ENCODE assay signal across 12 mouse cellular contexts in the genomic region with DNA sequence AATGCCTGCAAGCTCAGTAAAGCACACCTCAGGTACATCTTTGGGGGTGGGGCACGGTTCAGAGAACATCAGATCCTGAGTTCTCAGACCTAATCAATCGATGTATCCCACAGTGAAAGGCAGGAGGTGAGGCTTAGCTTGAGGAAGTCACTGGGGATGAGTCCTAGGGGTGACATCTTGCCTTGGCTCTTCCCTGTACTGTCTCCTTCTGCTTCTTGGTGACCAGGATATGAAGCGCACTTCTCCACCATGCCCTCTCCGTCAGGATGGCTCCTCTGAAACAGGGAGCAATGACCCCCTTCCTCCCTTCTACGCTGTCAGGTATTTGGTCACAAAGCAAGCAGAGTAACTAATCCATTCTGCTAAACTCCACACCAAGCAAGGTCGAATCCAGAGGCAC.
"Had no signal": no experiment of that assay in that cellular context is flagged by ENCODE, and none has a peak within 500 bp of the region (broad histone marks: within the 10 kb centered on the region; RNA-seq: fewer than 3 reads in every experiment).

No protein-coding gene starts in this region.

- H3K4me1 ChIP-seq: liver, embryonic 13.5 days; midbrain, embryonic 12.5 days had no signal

- ATAC-seq: inflammation-experienced regulatory T-cells, adult 6 months; intestine, postnatal 0 days; liver, postnatal 0 days had no signal

- H3K4me3 ChIP-seq: liver, embryonic 13.5 days; megakaryocyte, embryonic 14.5 days; midbrain, embryonic 12.5 days; neural tube, embryonic 13.5 days had no signal

- H3K4me2 ChIP-seq: liver, embryonic 13.5 days; midbrain, embryonic 12.5 days; neural tube, embryonic 13.5 days had no signal

- H3K27ac ChIP-seq: liver, embryonic 13.5 days; macrophage; midbrain, embryonic 12.5 days; neural tube, embryonic 13.5 days had no signal

- H3K9me3 ChIP-seq: liver, embryonic 13.5 days; megakaryocyte, embryonic 14.5 days; midbrain, embryonic 12.5 days; neural tube, embryonic 13.5 days had no signal

- H3K27me3 ChIP-seq: liver, embryonic 13.5 days; midbrain, embryonic 12.5 days; neural tube, embryonic 13.5 days had no signal

- H3K36me3 ChIP-seq: liver, embryonic 13.5 days; neural tube, embryonic 13.5 days had no signal

- H3K9ac ChIP-seq: liver, embryonic 13.5 days; liver, postnatal 0 days; midbrain, embryonic 12.5 days; neural tube, embryonic 13.5 days had no signal

- DNase-seq: liver; liver, embryonic 13.5 days; right cerebral cortex, postnatal 4 days; spleen, adult 18-20 months; thymus, adult 18-20 months had no signal
